ENCODE assay signal across 8 mouse cellular contexts in genomic region chr11:120437857-120438385, GRCm38 (mm10). TPM values are rescaled to one million over a fixed set of nuclear protein-coding genes. Genes with fewer than 3 reads are reported as not detected.
A peak's percentile ranks its signal among the peaks of the same experiment; 100 is the strongest.
DNase-seq lines count a peak whose midpoint lies in the region; ATAC-seq lines count a peak whose summit lies in the region.

No protein-coding gene starts in this region.

- H3K9me3 ChIP-seq in lung, embryonic 15.5 days = no peaks in the 10 kb centered on the region
- no peaks in the 10 kb centered on the region for H3K9me3 ChIP-seq in embryonic facial prominence, embryonic 15.5 days (replicated peaks)
- H3K9me3 ChIP-seq in limb, embryonic 10.5 days (replicated peaks) = no peaks in the 10 kb centered on the region
- H3K9me3 ChIP-seq in neural tube, embryonic 15.5 days (replicated peaks) = no peaks in the 10 kb centered on the region

- peaks cover 13% of the 10 kb centered on the region; the same call in 1 of the 2 replicates for H3K36me3 ChIP-seq in lung, embryonic 15.5 days
- H3K36me3 ChIP-seq in embryonic facial prominence, embryonic 15.5 days = peaks cover 21% of the 10 kb centered on the region
- peaks cover 31% of the 10 kb centered on the region for H3K36me3 ChIP-seq in limb, embryonic 10.5 days
- H3K36me3 ChIP-seq in neural tube, embryonic 15.5 days = peaks cover 17% of the 10 kb centered on the region

- no peak for ATAC-seq in lung, embryonic 15.5 days (ENCODE audit: borderline replicate concordance, extremely low read depth, low FRiP score, low TSS enrichment)
- ATAC-seq in embryonic facial prominence, embryonic 15.5 days (ENCODE audit: insufficient number of reproducible peaks, low FRiP score, low TSS enrichment, low read depth) = no peak
- ATAC-seq in neural tube, embryonic 15.5 days (ENCODE audit: low FRiP score) = no peak

- 21% methylated on average over 12 of the region's 12 CpGs for WGBS in lung, embryonic 15.5 days
- 25% methylated on average over 12 of the region's 12 CpGs for WGBS in embryonic facial prominence, embryonic 15.5 days
- WGBS in limb, embryonic 10.5 days = 32% methylated on average over 12 of the region's 12 CpGs
- 30% methylated on average over 12 of the region's 12 CpGs for WGBS in neural tube, embryonic 15.5 days

- DNase-seq in lung, postnatal 36 days = no peak
- DNase-seq in limb, embryonic 10.5 days (ENCODE audit: low spot score) = no peak
- no peak for DNase-seq in yolk sac, embryonic 10.5 days (ENCODE audit: low spot score)
- no peak for DNase-seq in adrenal gland, adult 2 months
- no peak for DNase-seq in left cerebral cortex, adult 18-20 months (ENCODE audit: low spot score in 2 of 2)

- peak overlapping the region; percentile 92 for H3K9ac ChIP-seq in lung, embryonic 15.5 days
- peak overlapping the region; percentile 86; the same call in 1 of the 2 replicates for H3K9ac ChIP-seq in embryonic facial prominence, embryonic 15.5 days
- H3K9ac ChIP-seq in neural tube, embryonic 15.5 days (replicated peaks) = peak overlapping the region; percentile 99

- peak overlapping the region; percentile 80 for H3K4me3 ChIP-seq in lung, embryonic 15.5 days
- peak overlapping the region; percentile 85 for H3K4me3 ChIP-seq in embryonic facial prominence, embryonic 15.5 days (replicated peaks)
- H3K4me3 ChIP-seq in limb, embryonic 10.5 days = peak overlapping the region; percentile 99
- H3K4me3 ChIP-seq in neural tube, embryonic 15.5 days (replicated peaks) = peak overlapping the region; percentile 95

- H3K27ac ChIP-seq in lung, embryonic 15.5 days = peak overlapping the region; percentile 69
- H3K27ac ChIP-seq in embryonic facial prominence, embryonic 15.5 days (replicated peaks) = peak overlapping the region; percentile 77; the same call in 1 of the 2 replicates
- H3K27ac ChIP-seq in limb, embryonic 10.5 days = peak overlapping the region; percentile 97
- peak overlapping the region; percentile 85; the same call in 1 of the 2 replicates for H3K27ac ChIP-seq in neural tube, embryonic 15.5 days (replicated peaks)

- H3K27me3 ChIP-seq in lung, embryonic 15.5 days = no peaks in the 10 kb centered on the region
- no peaks in the 10 kb centered on the region for H3K27me3 ChIP-seq in embryonic facial prominence, embryonic 15.5 days
- H3K27me3 ChIP-seq in limb, embryonic 10.5 days (ENCODE audit: low read depth, poor library complexity, severe bottlenecking) = no peaks in the 10 kb centered on the region
- no peaks in the 10 kb centered on the region for H3K27me3 ChIP-seq in neural tube, embryonic 15.5 days (replicated peaks)

- H3K4me2 ChIP-seq in lung, embryonic 15.5 days = peak overlapping the region; percentile 77
- peak overlapping the region; percentile 54 for H3K4me2 ChIP-seq in embryonic facial prominence, embryonic 15.5 days (replicated peaks)
- peak overlapping the region; percentile 86 for H3K4me2 ChIP-seq in neural tube, embryonic 15.5 days

- peaks cover 12% of the 10 kb centered on the region for H3K4me1 ChIP-seq in lung, embryonic 15.5 days
- H3K4me1 ChIP-seq in embryonic facial prominence, embryonic 15.5 days = peaks cover 11% of the 10 kb centered on the region
- H3K4me1 ChIP-seq in limb, embryonic 10.5 days = peaks cover 18% of the 10 kb centered on the region
- H3K4me1 ChIP-seq in neural tube, embryonic 15.5 days = peaks cover 21% of the 10 kb centered on the region

RNA-seq across cellular contexts. Expression of gene Nploc4, which starts 0.4 kb away (rescaled TPM):
- 32.5 and 34.5 TPM in 2 replicates for polyA plus RNA-seq in lung, embryonic 15.5 days (2015; fragmentation: Nextera tagmentation; extraction: Ambion mirVana)
- 34.1 and 36.3 TPM in 2 replicates for polyA plus RNA-seq in embryonic facial prominence, embryonic 15.5 days (2015; fragmentation: Nextera tagmentation; extraction: Ambion mirVana)
- polyA plus RNA-seq in limb, embryonic 10.5 days (2016; fragmentation: Nextera tagmentation; extraction: Ambion mirVana) = 55.7 and 56.8 TPM in 2 replicates
- 30.2 and 32.6 TPM in 2 replicates for polyA plus RNA-seq in neural tube, embryonic 15.5 days (2015; fragmentation: Nextera tagmentation; extraction: Ambion mirVana)
- total RNA-seq in adrenal gland, adult 2 months (2021) = 100 to 1,000 TPM in 1 of 2 experiments, 10 to 100 TPM in 1; 76.6 to 108 TPM
- polyA plus RNA-seq in adrenal gland, adult 2 months (2012; rRNA removed) = 129 and 132 TPM in 2 replicates
- total RNA-seq in left cerebral cortex, adult 18-20 months (2021) = 10 to 100 TPM; 65.2 TPM

RNA-seq across cellular contexts. Expression of gene Tspan10, which starts 4.5 kb away (rescaled TPM):
- not detected in 2 replicates for polyA plus RNA-seq in lung, embryonic 15.5 days (2015; fragmentation: Nextera tagmentation; extraction: Ambion mirVana)
- 1.9 and 2.1 TPM in 2 replicates for polyA plus RNA-seq in embryonic facial prominence, embryonic 15.5 days (2015; fragmentation: Nextera tagmentation; extraction: Ambion mirVana)
- polyA plus RNA-seq in limb, embryonic 10.5 days (2016; fragmentation: Nextera tagmentation; extraction: Ambion mirVana) = not detected in 2 replicates
- polyA plus RNA-seq in neural tube, embryonic 15.5 days (2015; fragmentation: Nextera tagmentation; extraction: Ambion mirVana) = not detected in 2 replicates
- total RNA-seq in adrenal gland, adult 2 months (2021) = 1 to 10 TPM in 1 of 2 experiments, not detected in 1; 3.4 TPM
- polyA plus RNA-seq in adrenal gland, adult 2 months (2012; rRNA removed) = 0.06 TPM in 1 of 2 replicates, not detected in the other
- total RNA-seq in left cerebral cortex, adult 18-20 months (2021) = 1 to 10 TPM; 1.8 to 3.3 TPM

RNA-seq across cellular contexts. Expression of gene Pde6g, which starts 15.4 kb away (rescaled TPM):
- 0.25 and 0.31 TPM in 2 replicates for polyA plus RNA-seq in lung, embryonic 15.5 days (2015; fragmentation: Nextera tagmentation; extraction: Ambion mirVana)
- polyA plus RNA-seq in embryonic facial prominence, embryonic 15.5 days (2015; fragmentation: Nextera tagmentation; extraction: Ambion mirVana) = 0.26 and 0.31 TPM in 2 replicates
- 0.24 TPM in 1 of 2 replicates, not detected in the other for polyA plus RNA-seq in limb, embryonic 10.5 days (2016; fragmentation: Nextera tagmentation; extraction: Ambion mirVana)
- polyA plus RNA-seq in neural tube, embryonic 15.5 days (2015; fragmentation: Nextera tagmentation; extraction: Ambion mirVana) = 0.09 and 0.28 TPM in 2 replicates
- under 1 TPM in 1 of 2 experiments, not detected in 1; 0.31 TPM for total RNA-seq in adrenal gland, adult 2 months (2021)
- polyA plus RNA-seq in adrenal gland, adult 2 months (2012; rRNA removed) = 0.48 and 0.49 TPM in 2 replicates
- total RNA-seq in left cerebral cortex, adult 18-20 months (2021) = under 1 TPM; 0.40 to 0.58 TPM

RNA-seq across cellular contexts. Expression of gene Oxld1, which starts 19.9 kb away (rescaled TPM):
- 12.7 and 13.0 TPM in 2 replicates for polyA plus RNA-seq in lung, embryonic 15.5 days (2015; fragmentation: Nextera tagmentation; extraction: Ambion mirVana)
- 14.0 and 15.5 TPM in 2 replicates for polyA plus RNA-seq in embryonic facial prominence, embryonic 15.5 days (2015; fragmentation: Nextera tagmentation; extraction: Ambion mirVana)
- 9.7 and 10.5 TPM in 2 replicates for polyA plus RNA-seq in limb, embryonic 10.5 days (2016; fragmentation: Nextera tagmentation; extraction: Ambion mirVana)
- 12.1 and 12.8 TPM in 2 replicates for polyA plus RNA-seq in neural tube, embryonic 15.5 days (2015; fragmentation: Nextera tagmentation; extraction: Ambion mirVana)
- total RNA-seq in adrenal gland, adult 2 months (2021) = 10 to 100 TPM; 25.8 to 37.1 TPM
- 48.7 and 81.2 TPM in 2 replicates for polyA plus RNA-seq in adrenal gland, adult 2 months (2012; rRNA removed)
- total RNA-seq in left cerebral cortex, adult 18-20 months (2021) = 10 to 100 TPM; 13.0 to 16.4 TPM

RNA-seq across cellular contexts. Expression of gene Ccdc137, which starts 20.0 kb away (rescaled TPM):
- polyA plus RNA-seq in lung, embryonic 15.5 days (2015; fragmentation: Nextera tagmentation; extraction: Ambion mirVana) = 31.2 and 35.5 TPM in 2 replicates
- polyA plus RNA-seq in embryonic facial prominence, embryonic 15.5 days (2015; fragmentation: Nextera tagmentation; extraction: Ambion mirVana) = 32.4 and 38.5 TPM in 2 replicates
- 48.9 and 56.7 TPM in 2 replicates for polyA plus RNA-seq in limb, embryonic 10.5 days (2016; fragmentation: Nextera tagmentation; extraction: Ambion mirVana)
- 24.5 and 26.6 TPM in 2 replicates for polyA plus RNA-seq in neural tube, embryonic 15.5 days (2015; fragmentation: Nextera tagmentation; extraction: Ambion mirVana)
- total RNA-seq in adrenal gland, adult 2 months (2021) = 10 to 100 TPM; 24.6 to 33.0 TPM
- 8.3 and 12.0 TPM in 2 replicates for polyA plus RNA-seq in adrenal gland, adult 2 months (2012; rRNA removed)
- 10 to 100 TPM; 26.4 to 29.1 TPM for total RNA-seq in left cerebral cortex, adult 18-20 months (2021)
